Mouse (Mus musculus) ES-E14 (cell line): ENCODE measurements around the gene E130308A19Rik.

Experiments
- CHD2 ChIP-seq: IDR thresholded peaks from 2 replicates; pipeline ENCODE4 v1.6.1; 2014; ENCODE audit warnings: mild to moderate bottlenecking, low read depth, low read length, inconsistent platforms
- HCFC1 ChIP-seq: IDR thresholded peaks from 2 replicates; pipeline ENCODE4 v1.6.1; 2012; ENCODE audit warnings: low read length, inconsistent platforms, borderline replicate concordance; ENCODE audit not compliant: insufficient read depth
- ZC3H11A ChIP-seq: IDR thresholded peaks from 2 replicates; pipeline ENCODE4 v1.6.1; 2012; ENCODE audit warnings: low read depth, mild to moderate bottlenecking, inconsistent platforms, low read length, borderline replicate concordance
- ZNF384 ChIP-seq: IDR thresholded peaks from 2 replicates; pipeline ENCODE4 v1.6.1; 2012; ENCODE audit warnings: low read depth, low read length, inconsistent platforms

DNA sequence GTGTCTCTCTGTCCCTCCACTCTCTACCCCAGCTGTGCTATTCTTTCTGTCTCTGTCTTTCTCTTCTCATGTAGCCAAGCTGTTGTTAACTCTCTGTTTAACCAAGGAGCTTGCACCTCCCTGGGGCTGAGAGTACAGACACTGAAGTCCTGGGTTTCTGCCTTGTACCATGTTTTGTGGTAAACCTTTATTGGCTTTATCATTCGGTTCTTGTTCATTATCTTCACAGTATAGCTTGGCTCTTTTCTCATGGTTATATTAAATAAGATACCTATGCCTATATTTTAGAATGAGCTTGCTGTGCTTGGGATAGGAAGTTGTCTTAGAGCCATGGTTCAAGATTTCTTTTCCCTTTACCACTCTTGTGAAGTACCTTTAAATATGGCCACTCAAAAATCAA, 8.5 kb downstream of the E130308A19Rik start:
- TF ChIP-seq HCFC1, result no peak
- TF ChIP-seq ZC3H11A, result no peak
- no peak for TF ChIP-seq CHD2
- TF ChIP-seq ZNF384, result no peak
